Mouse (Mus musculus): ENCODE measurements around the gene Ifi208. TPM values are rescaled to one million over a fixed set of nuclear protein-coding genes. Genes with fewer than 3 reads are reported as not detected.

Gene Ifi208
- polyA plus RNA-seq, 1 experiment from 2014 or later, result not detected

GRCm38 (mm10) chr1:173741656-173742055 lies 68.2 kb downstream of the Ifi208 start, which contains the start of gene Ifi207:
Ifi207 (minus strand) TSS chr1:173741747.
- no peak within 1 kb of the TSS for H3K9ac ChIP-seq
- no peak for ATAC-seq (ENCODE audit: low FRiP score)
- no peaks in the 10 kb centered on the region for H3K36me3 ChIP-seq
- H3K27me3 ChIP-seq, result no peaks in the 10 kb centered on the region
- no peak within 1 kb of the TSS for H3K4me3 ChIP-seq
- H3K9me3 ChIP-seq, result no peaks in the 10 kb centered on the region
- no peak within 1 kb of the TSS for H3K4me2 ChIP-seq
- 82% methylated on average over 4 of the region's 4 CpGs for WGBS
- H3K4me1 ChIP-seq (replicated peaks), result no peaks in the 10 kb centered on the region
- H3K27ac ChIP-seq, result no peak within 1 kb of the TSS

- H3K4me3 ChIP-seq, result no peak overlapping the region
Measured at GRCm38 (mm10) chr1:173742262-173742661, 68.8 kb downstream of the Ifi208 start.

More at GRCm38 (mm10) chr1:173742262-173742661, 68.8 kb downstream of the Ifi208 start:
- no peak overlapping the region for H3K4me2 ChIP-seq
- whole genome bisulfite sequencing, result 57% methylated on average over 1 of the region's 1 CpGs
- ATAC-seq (ENCODE audit: low FRiP score), result no peak
- H3K36me3 ChIP-seq, result no peaks in the 10 kb centered on the region
- H3K27me3 ChIP-seq, result no peaks in the 10 kb centered on the region
- H3K9ac ChIP-seq, result no peak overlapping the region
- no peak overlapping the region for H3K27ac ChIP-seq
- no peaks in the 10 kb centered on the region for H3K9me3 ChIP-seq
- H3K4me1 ChIP-seq (replicated peaks), result no peaks in the 10 kb centered on the region

Small RNA genes lying within 50 kb of the gene (microRNA-seq; reads per million reads assigned to microRNA genes)
- gene Gm44339, result not detected

Other genes starting within 250 kb of the Ifi208 start
- not detected in 2 replicates for gene Ifi206, start 182.6 kb upstream of the Ifi208 start, polyA plus RNA-seq (2015; fragmentation: Nextera tagmentation; extraction: Ambion mirVana)
- gene Ifi214, start 137.7 kb upstream of the Ifi208 start, polyA plus RNA-seq (2015; fragmentation: Nextera tagmentation; extraction: Ambion mirVana), result not detected in 2 replicates
- not detected in 2 replicates for gene Ifi213, start 74.4 kb upstream of the Ifi208 start, polyA plus RNA-seq (2015; fragmentation: Nextera tagmentation; extraction: Ambion mirVana)
- gene Ifi209, start 42.8 kb upstream of the Ifi208 start, polyA plus RNA-seq (2015; fragmentation: Nextera tagmentation; extraction: Ambion mirVana), result not detected in 2 replicates
- gene Ifi207, start 68.1 kb downstream of the Ifi208 start, polyA plus RNA-seq (2015; fragmentation: Nextera tagmentation; extraction: Ambion mirVana), result 0.27 and 0.39 TPM in 2 replicates
- gene Ifi204, start 93.3 kb downstream of the Ifi208 start, polyA plus RNA-seq (2015; fragmentation: Nextera tagmentation; extraction: Ambion mirVana), result 0.88 and 1.0 TPM in 2 replicates
- 0.40 and 0.52 TPM in 2 replicates for gene Ifi211, start 239.4 kb downstream of the Ifi208 start, polyA plus RNA-seq (2015; fragmentation: Nextera tagmentation; extraction: Ambion mirVana)

Measured in hindbrain, embryonic 13.5 days (tissue).